Mouse (Mus musculus) heart, adult 2 months (tissue): ENCODE data around the gene Lacc1. TPM values are rescaled to one million over a fixed set of nuclear protein-coding genes. Genes with fewer than 3 reads are reported as not detected.

ENCODE experiments used
- DNase-seq, 2 experiments: peaks; one replicate each; pipeline ENCODE4 v3.0.0; 2021
- H3K27ac ChIP-seq: fragments of 200-600 bp; 2 replicates; pipeline ENCODE4 v1.8.1; 2022
- H3K27me3 ChIP-seq: fragments of 200-500 bp; 2 replicates; pipeline ENCODE4 v1.6.1; 2012; ENCODE audit warnings: mild to moderate bottlenecking, low read length, inconsistent platforms, mixed read lengths; ENCODE audit not compliant: control insufficient read depth, insufficient read depth
- H3K36me3 ChIP-seq: fragments of 200-500 bp; 2 replicates; pipeline ENCODE4 v1.6.1; 2012; ENCODE audit warnings: low read length, inconsistent platforms; ENCODE audit not compliant: control insufficient read depth, insufficient read depth
- H3K4me1 ChIP-seq: fragments of 200-500 bp; 2 replicates; pipeline ENCODE4 v1.6.1; 2011; ENCODE audit warnings: low read length; ENCODE audit not compliant: control insufficient read depth, insufficient read depth
- H3K4me3 ChIP-seq: fragments of 200-600 bp; 2 replicates; pipeline ENCODE4 v1.8.1; 2022
- H3K79me2 ChIP-seq: fragments of 200-500 bp; replicated peaks from 2 replicates; pipeline ENCODE4 v1.6.1; 2012; ENCODE audit warnings: mild to moderate bottlenecking, inconsistent platforms, low read length, moderate library complexity, mixed read lengths; ENCODE audit not compliant: control insufficient read depth, insufficient read depth
- H3K9ac ChIP-seq: fragments of 200-500 bp; 2 replicates; pipeline ENCODE4 v1.6.1; 2012; ENCODE audit warnings: low read depth, mild to moderate bottlenecking, control low read depth, inconsistent platforms, low read length, mixed read lengths
- CTCF ChIP-seq: fragments of 200-600 bp; IDR thresholded peaks from 2 replicates; pipeline ENCODE4 v1.8.1; 2022; ENCODE audit warnings: antibody characterized with exemption, mild to moderate bottlenecking, moderate library complexity
- EP300 ChIP-seq: fragments of 200-500 bp; IDR thresholded peaks from 2 replicates; pipeline ENCODE4 v1.6.1; 2011; ENCODE audit warnings: low read depth, low read length, control low read depth; ENCODE audit not compliant: insufficient read depth
- POLR2A ChIP-seq: fragments of 200-500 bp; IDR thresholded peaks from 2 replicates; pipeline ENCODE4 v1.6.1; 2011; ENCODE audit warnings: mild to moderate bottlenecking, low read depth, low read length, control low read depth; ENCODE audit not compliant: insufficient read depth
- WGBS: fragments of 180-500 bp; shearing (Covaris S2); methylation state at CpG from one replicate; pipeline ENCODE4 v1.1.7; 2018; 5-methylcytosine and 5-hydroxymethylcytosine counted together
- intact Hi-C: fragments of 180-260 bp; cut with DNase I; formaldehyde crosslinking; loops from one replicate; pipeline ENCODE4 v1.15.1; 2025
- long read RNA-seq: library from polyadenylated mRNA; stranded (forward); transcript quantifications from one replicate; pipeline ENCODE4 v2.0.0, GENCODE M21; 2021
- polyA plus RNA-seq: library from polyadenylated mRNA; depleted of rRNA; stranded (reverse); fragments of >200 nt; gene quantifications from 2 replicates; pipeline ENCODE4 v1.2.3, GENCODE M21; 2012; rRNA removed
- total RNA-seq, 2 experiments: library from RNA; stranded (reverse); gene quantifications; 2 replicates each; pipeline ENCODE4 v1.2.3; 2021

The Lacc1 gene
- total RNA-seq (1 to 10 TPM; 2.5 to 2.6 TPM), polyA plus RNA-seq (2.5 and 4.0 TPM in 2 replicates)
- long read RNA-seq, partial matches to known transcripts: 0 of 2 reads
- long read RNA-seq, other reads (novel, unspliced or antisense): 0 of 2 reads

DNA sequence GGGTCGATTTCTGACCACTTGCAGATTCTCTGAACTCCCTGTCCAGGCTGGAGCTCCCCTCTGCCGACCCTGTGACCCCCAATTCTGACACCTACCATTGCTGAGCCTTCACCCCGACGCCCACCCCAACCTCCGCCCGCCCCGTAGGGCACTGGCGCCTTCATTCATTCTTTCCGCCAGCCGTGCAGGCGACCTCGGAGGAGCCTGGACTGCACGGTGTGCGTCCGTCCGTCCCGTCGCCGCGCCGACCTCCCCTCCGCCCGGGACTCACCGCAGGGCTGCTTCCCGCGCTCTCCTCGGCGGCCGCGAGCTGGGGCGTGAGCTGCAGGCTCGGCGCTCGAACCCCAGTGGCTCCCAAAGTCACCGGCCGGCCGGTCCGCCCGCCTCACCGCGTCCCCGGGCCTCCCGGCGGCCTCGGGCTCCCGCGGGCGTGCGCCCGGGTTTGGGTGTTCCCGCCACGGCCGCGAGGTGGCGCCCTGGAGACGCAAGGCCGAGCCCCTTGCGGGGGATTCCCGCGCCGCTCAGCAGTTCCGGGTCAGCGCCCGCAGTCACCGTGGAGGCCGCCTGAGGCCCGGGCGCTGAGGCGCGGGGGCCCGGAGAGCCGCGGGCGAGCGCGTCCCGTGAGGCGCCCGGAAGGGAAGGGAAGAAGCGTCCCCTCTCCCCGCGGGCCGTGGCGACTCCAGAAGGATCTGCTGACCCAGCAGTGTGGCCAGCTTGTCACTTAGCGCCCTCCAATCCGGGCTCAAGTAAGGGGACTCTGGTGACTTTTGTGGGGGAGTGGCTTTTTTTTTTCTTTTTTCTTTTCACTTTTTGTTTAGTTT, at the start of gene Lacc1, which contains the start of gene Ccdc122:
Lacc1 (minus strand) TSS at position 679 of the 821 bp plus-strand sequence.
Ccdc122 (plus strand) TSS at position 547 of the 821 bp plus-strand sequence.
- TF ChIP-seq CTCF (peak; percentile 86), POLR2A (0 out of 2 replicates have a peak, but pooled peaks have one; percentile 42), EP300 (0 out of 2 replicates have a peak, but pooled peaks have one; percentile 32)
- peak; percentile 88 to 92 for DNase-seq
- Histone ChIP-seq H3K9ac (peak within 1 kb of the TSS; percentile 94), H3K36me3 (no peaks in the 10 kb centered on the region; the same call in 1 of the 2 replicates), H3K27ac (peak within 1 kb of the TSS; percentile 72), H3K4me1 (no peaks in the 10 kb centered on the region; the same call in 1 of the 2 replicates), H3K27me3 (no peaks in the 10 kb centered on the region), H3K4me3 (peak within 1 kb of the TSS; percentile 80), H3K79me2 (no peaks in the 10 kb centered on the region)
- intact Hi-C loops: no loop called here
- under 1% methylated on average over 83 of the region's 86 CpGs for WGBS

DNA sequence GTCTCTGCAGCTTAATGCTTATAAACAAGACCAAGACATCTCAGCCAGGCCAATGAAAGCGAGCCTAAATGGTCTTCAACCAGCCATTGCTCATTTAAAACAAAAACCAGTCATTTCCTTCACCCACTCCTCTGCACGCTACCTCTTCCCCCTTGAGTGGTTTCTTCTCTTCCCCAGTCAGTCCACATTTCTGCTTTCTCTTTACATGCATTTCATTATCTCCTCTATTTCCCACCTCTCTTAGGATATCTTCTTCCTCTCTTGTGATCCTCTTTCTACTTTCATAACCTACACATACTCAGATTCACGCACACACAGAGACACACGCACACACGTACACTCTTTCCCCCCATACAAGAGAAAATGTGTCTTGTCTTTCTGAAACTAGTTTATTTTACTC, 44.5 kb upstream of the Lacc1 start:
- H3K9ac ChIP-seq: no peak overlapping the region
- TF ChIP-seq CTCF (no peak), POLR2A (no peak), EP300 (no peak)
- no peak for DNase-seq
- WGBS: 89% methylated on average over 5 of the region's 5 CpGs
- intact Hi-C loops: no loop called here
- no peaks in the 10 kb centered on the region for H3K27me3 ChIP-seq
- no peaks in the 10 kb centered on the region for H3K36me3 ChIP-seq
- H3K79me2 ChIP-seq: no peaks in the 10 kb centered on the region
- H3K4me3 ChIP-seq: no peak overlapping the region
- no peaks in the 10 kb centered on the region for H3K4me1 ChIP-seq
- no peak overlapping the region for H3K27ac ChIP-seq

- peak in 1 of 2 experiments; percentile 10 for DNase-seq
- no peaks in the 10 kb centered on the region for H3K4me1 ChIP-seq
- H3K4me3 ChIP-seq: no peak overlapping the region
- intact Hi-C loops: no loop called here
- H3K79me2 ChIP-seq: no peaks in the 10 kb centered on the region
- no peak overlapping the region for H3K9ac ChIP-seq
- WGBS: 48% methylated on average over 1 of the region's 1 CpGs
- no peaks in the 10 kb centered on the region for H3K36me3 ChIP-seq
- no peak for TF ChIP-seq EP300
- H3K27ac ChIP-seq: no peak overlapping the region
- no peaks in the 10 kb centered on the region for H3K27me3 ChIP-seq
These were observed 32.7 kb upstream of the Lacc1 start for GRCm38 (mm10) chr14:77069361-77069760.

DNA sequence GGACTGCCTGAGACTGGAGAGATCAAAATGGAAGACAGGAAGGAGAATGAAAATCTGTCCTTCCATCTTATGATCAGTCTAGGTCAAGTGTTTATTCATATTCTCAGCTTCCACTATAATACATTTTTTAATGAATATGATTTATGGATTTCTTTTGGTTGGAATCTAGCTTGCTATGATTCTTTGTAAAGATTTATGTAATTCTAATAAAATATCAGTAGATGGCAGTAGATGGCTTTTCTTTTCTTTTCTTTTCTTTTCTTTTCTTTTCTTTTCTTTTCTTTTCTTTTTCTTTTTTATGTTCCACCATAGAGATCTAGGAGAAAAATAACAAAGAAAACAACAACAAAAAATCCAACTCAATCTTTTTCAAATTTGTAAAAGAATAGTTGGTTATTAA, 16.6 kb upstream of the Lacc1 start:
- Histone ChIP-seq H3K9ac (no peak overlapping the region), H3K36me3 (no peaks in the 10 kb centered on the region), H3K4me1 (no peaks in the 10 kb centered on the region), H3K79me2 (no peaks in the 10 kb centered on the region), H3K4me3 (no peak overlapping the region), H3K27me3 (no peaks in the 10 kb centered on the region), H3K27ac (no peak overlapping the region)
- DNase-seq: no peak
- intact Hi-C loops: loop anchor here (2.0 to 5.0 kb wide), 2 partner anchors 874 to 1219 kb away; no protein-coding TSS in a partner anchor
- TF ChIP-seq CTCF (peak; percentile 65), EP300 (no peak)

- Histone ChIP-seq H3K9ac (no peak overlapping the region), H3K4me3 (no peak overlapping the region), H3K27ac (no peak overlapping the region), H3K4me1 (no peaks in the 10 kb centered on the region), H3K27me3 (no peaks in the 10 kb centered on the region), H3K79me2 (no peaks in the 10 kb centered on the region), H3K36me3 (no peaks in the 10 kb centered on the region)
- 74% methylated on average over 8 of the region's 8 CpGs for WGBS
- intact Hi-C loops: no loop called here
- DNase-seq: no peak
- TF ChIP-seq CTCF (no peak), POLR2A (no peak)
These were observed 1.2 kb upstream of the Lacc1 start for GRCm38 (mm10) chr14:77037832-77038425.

GRCm38 (mm10) chr14:77037330-77037729, 626 bp upstream of the Lacc1 start:
- Histone ChIP-seq H3K27ac (no peak overlapping the region), H3K27me3 (no peaks in the 10 kb centered on the region), H3K79me2 (no peaks in the 10 kb centered on the region), H3K4me1 (no peaks in the 10 kb centered on the region; the same call in 1 of the 2 replicates), H3K4me3 (peak overlapping the region; percentile 80), H3K9ac (no peak overlapping the region), H3K36me3 (no peaks in the 10 kb centered on the region; the same call in 1 of the 2 replicates)
- intact Hi-C loops: no loop called here
- WGBS: 46% methylated on average over 5 of the region's 5 CpGs
- no peak for DNase-seq
- no peak for TF ChIP-seq CTCF
